Mouse (Mus musculus) testis, adult 2 months (tissue): Measurements from ENCODE around the gene Plpp3.

Experiments
- CTCF ChIP-seq: fragments of 200-500 bp; IDR thresholded peaks from 2 replicates; pipeline ENCODE4 v1.5.1; 2012; ENCODE audit warnings: low read depth, mild to moderate bottlenecking, inconsistent platforms, low read length, moderate library complexity; ENCODE audit not compliant: control insufficient read depth, insufficient read depth, insufficient replicate concordance
- POLR2A ChIP-seq: fragments of 200-500 bp; IDR thresholded peaks from 2 replicates; pipeline ENCODE4 v1.6.1; 2012; ENCODE audit warnings: low read depth, mild to moderate bottlenecking, inconsistent platforms, low read length, moderate library complexity; ENCODE audit not compliant: control insufficient read depth

GRCm38 (mm10) chr4:105278161-105278560, 121.0 kb downstream of the Plpp3 start:
- no peak for TF ChIP-seq CTCF
- no peak for TF ChIP-seq POLR2A
